ENCODE assay signal across 9 mouse cellular contexts in the genomic region with DNA sequence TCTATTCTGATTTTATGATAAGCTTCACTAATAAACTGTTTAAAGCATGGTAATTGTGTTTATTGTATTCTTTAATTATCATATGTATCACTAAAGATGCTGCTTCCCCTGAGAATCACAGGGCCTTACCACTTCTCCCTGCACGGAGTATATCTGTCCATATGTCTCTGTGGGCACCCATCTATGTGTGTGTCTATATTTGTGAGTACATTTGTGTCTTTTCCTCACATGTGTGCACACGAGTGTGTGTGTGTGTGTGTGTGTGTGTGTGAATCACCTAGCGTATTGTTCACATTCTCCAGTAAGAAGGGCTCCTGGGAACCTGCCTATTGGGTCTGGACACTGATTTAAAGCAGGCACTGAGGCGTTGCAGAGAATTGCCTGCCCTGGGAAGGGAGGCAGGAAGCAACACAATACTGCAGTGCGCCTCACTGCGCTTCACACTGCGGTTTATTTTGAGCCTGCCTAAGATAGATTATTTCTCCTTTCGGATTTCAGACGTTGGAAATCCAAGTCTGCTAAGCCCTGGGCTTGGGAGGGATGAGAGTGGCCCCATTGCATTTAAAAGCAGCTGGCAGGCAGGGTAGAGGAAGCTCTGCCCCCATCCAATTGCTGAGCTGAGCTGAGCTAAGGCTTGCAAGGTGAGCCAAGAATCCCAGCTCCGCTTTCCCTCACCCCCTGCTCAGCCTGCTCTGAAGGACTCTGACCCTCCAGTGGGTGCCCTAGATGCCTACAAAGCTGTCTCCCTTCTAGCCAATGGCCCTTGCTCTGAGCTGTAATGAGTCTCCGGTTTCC. TPM values are rescaled to one million over a fixed set of nuclear protein-coding genes. Genes with fewer than 3 reads are reported as not detected.
DNase-seq lines count a peak whose midpoint lies in the region; ATAC-seq lines count a peak whose summit lies in the region.
"Had no signal": no experiment of that assay in that cellular context is flagged by ENCODE, and none has a peak within 500 bp of the region (broad histone marks: within the 10 kb centered on the region; RNA-seq: fewer than 3 reads in every experiment).

No protein-coding gene starts in this region.

- ATAC-seq in granulocyte monocyte progenitor cell, adult 5-6 weeks (replicated peaks; ENCODE audit: poor library complexity, severe bottlenecking) = no peak

- intact Hi-C loops in left cerebral cortex, postnatal 25 days (cut with DNase I) = loop anchor here (1.0 to 10.0 kb wide), 2 partner anchors 68 to 239 kb away; no protein-coding TSS in a partner anchor

- peak; percentile 66 for DNase-seq in layer of hippocampus, adult 11-12 months (ENCODE audit: low spot score)
- DNase-seq in layer of hippocampus, adult 9-10 months (ENCODE audit: low spot score) = no peak
- peak; percentile 9 for DNase-seq in kidney, adult 18-20 months
- DNase-seq in left cerebral cortex, postnatal 25 days (ENCODE audit: low spot score in 2 of 2) = peak; percentile 75 to 97
- DNase-seq in right cerebral cortex, postnatal 36 days (ENCODE audit: low spot score in 2 of 2) = peak; percentile 68 to 88
- DNase-seq in thymus, adult 18-20 months = no peak
- DNase-seq in spleen, postnatal 4 days (ENCODE audit: low spot score in 2 of 2) = no peak

RNA-seq across cellular contexts. Expression of gene Bhlhe23, which starts 48.6 kb away (rescaled TPM):
- under 1 TPM in 1 of 2 experiments, not detected in 1; 0.16 TPM for total RNA-seq in left cerebral cortex, postnatal 25 days (2021)
- total RNA-seq in granulocyte monocyte progenitor cell, adult 5-6 weeks (2014; fragmentation: Nextera tagmentation) = not detected in 2 replicates
- not detected in 2 replicates for total RNA-seq in granulocyte monocyte progenitor cell, adult 5-6 weeks (2017)
- total RNA-seq: hematopoietic stem cell, adult 5-6 weeks had no signal

Comparison
In these comparisons a context has a peak if more than half of its experiments do, and no peak if none do; other contexts are left out.
1. DNase-seq: peak in layer of hippocampus, adult 11-12 months (single experiment), kidney, adult 18-20 months (single experiment), left cerebral cortex, postnatal 25 days (2 of 2) and right cerebral cortex, postnatal 36 days (2 of 2); none in layer of hippocampus, adult 9-10 months (single experiment), thymus, adult 18-20 months (0 of 2) and spleen, postnatal 4 days (0 of 2).